Comparison of ENCODE assay signal across 24 mouse cellular contexts in genomic region chr1:76835028-76835683, GRCm38 (mm10).
DNase-seq lines count a peak whose midpoint lies in the region; ATAC-seq lines count a peak whose summit lies in the region.
"Had no signal": no experiment of that assay in that cellular context is flagged by ENCODE, and none has a peak within 500 bp of the region (broad histone marks: within the 10 kb centered on the region; RNA-seq: fewer than 3 reads in every experiment).

No protein-coding gene starts in this region.

- H3K4me3 ChIP-seq in kidney, embryonic 14.5 days (ENCODE audit: low read length), result no peak overlapping the region
- no peak overlapping the region for H3K4me3 ChIP-seq in intestine, embryonic 16.5 days (ENCODE audit: low read length)
- H3K4me3 ChIP-seq: embryonic facial prominence, embryonic 12.5 days; forebrain, embryonic 12.5 days; hindbrain, embryonic 12.5 days; limb, embryonic 12.5 days; midbrain, embryonic 10.5 days; myocyte had no signal

- no peaks in the 10 kb centered on the region for H3K36me3 ChIP-seq in kidney, embryonic 14.5 days (ENCODE audit: control insufficient read depth, insufficient read depth, low read length)
- no peaks in the 10 kb centered on the region for H3K36me3 ChIP-seq in intestine, embryonic 16.5 days (ENCODE audit: control insufficient read depth, insufficient read depth, low read length)
- H3K36me3 ChIP-seq: embryonic facial prominence, embryonic 12.5 days; forebrain, embryonic 12.5 days; hindbrain, embryonic 12.5 days; limb, embryonic 12.5 days; midbrain, embryonic 10.5 days had no signal

- no peak for DNase-seq in kidney, adult 11 months
- peak; percentile 2 for DNase-seq in left cerebral cortex, adult 11 months (ENCODE audit: low spot score)
- DNase-seq in left cerebral cortex, postnatal 4 days, result no peak
- DNase-seq in Muller cell, postnatal 12 days (ENCODE audit: inconsistent ontology term), result peak; percentile 9
- DNase-seq in fat pad, adult 2 months (ENCODE audit: extremely low read depth, low read depth, low spot score), result peak; percentile 28
- DNase-seq: adrenal gland, adult 8-10 months; cerebellum, adult 18-20 months; gastrocnemius, postnatal 36 days; kidney, adult 8-10 months; layer of hippocampus, postnatal 36 days; liver, postnatal 0 days; thymus, postnatal 25 days had no signal

- H3K9me3 ChIP-seq in kidney, embryonic 14.5 days (ENCODE audit: control insufficient read depth, low read length), result no peaks in the 10 kb centered on the region
- no peaks in the 10 kb centered on the region for H3K9me3 ChIP-seq in intestine, embryonic 16.5 days (ENCODE audit: control insufficient read depth, low read length)
- H3K9me3 ChIP-seq: embryonic facial prominence, embryonic 12.5 days; forebrain, embryonic 12.5 days; hindbrain, embryonic 12.5 days; limb, embryonic 12.5 days; midbrain, embryonic 10.5 days had no signal

- no peaks in the 10 kb centered on the region for H3K27me3 ChIP-seq in kidney, embryonic 14.5 days (ENCODE audit: control insufficient read depth, insufficient read depth, low read length)
- no peaks in the 10 kb centered on the region for H3K27me3 ChIP-seq in intestine, embryonic 16.5 days (replicated peaks; ENCODE audit: control insufficient read depth, insufficient read depth, low read length)
- H3K27me3 ChIP-seq: embryonic facial prominence, embryonic 12.5 days; forebrain, embryonic 12.5 days; hindbrain, embryonic 12.5 days; limb, embryonic 12.5 days had no signal

- H3K4me1 ChIP-seq in kidney, embryonic 14.5 days (ENCODE audit: control insufficient read depth, insufficient read depth, low read length), result 0 out of 2 replicates have a peak, but pooled peaks cover 5% of the 10 kb centered on the region
- no peaks in the 10 kb centered on the region for H3K4me1 ChIP-seq in intestine, embryonic 16.5 days (ENCODE audit: control insufficient read depth, insufficient read depth, low read length)
- H3K4me1 ChIP-seq: hindbrain, embryonic 12.5 days had no signal

- intact Hi-C loops in left cerebral cortex, postnatal 4 days (cut with DNase I), result no loop called here

- no peak overlapping the region for H3K27ac ChIP-seq in kidney, embryonic 14.5 days (ENCODE audit: low read depth, low read length)
- no peak overlapping the region for H3K27ac ChIP-seq in intestine, embryonic 16.5 days (ENCODE audit: low read length)
- H3K27ac ChIP-seq: embryonic facial prominence, embryonic 12.5 days; forebrain, embryonic 12.5 days; hindbrain, embryonic 12.5 days; limb, embryonic 12.5 days; midbrain, embryonic 10.5 days had no signal

- ATAC-seq in kidney, embryonic 14.5 days (ENCODE audit: low FRiP score, low TSS enrichment), result peak; percentile 76
- no peak for ATAC-seq in intestine, embryonic 16.5 days
- ATAC-seq: activated CD4-positive, CD25-positive, alpha-beta regulatory T cell, adult 4 months; liver, postnatal 0 days; lung, postnatal 0 days; midbrain, embryonic 16.5 days had no signal

- H3K4me2 ChIP-seq in kidney, embryonic 14.5 days (replicated peaks; ENCODE audit: low read depth, low read length), result no peak overlapping the region
- H3K4me2 ChIP-seq in intestine, embryonic 16.5 days (ENCODE audit: low read depth, low read length), result no peak overlapping the region
- H3K4me2 ChIP-seq: embryonic facial prominence, embryonic 12.5 days; forebrain, embryonic 12.5 days; hindbrain, embryonic 12.5 days; limb, embryonic 12.5 days; liver, embryonic 11.5 days had no signal

- WGBS in kidney, embryonic 14.5 days, result 35% methylated on average over 6 of the region's 6 CpGs
- WGBS in intestine, embryonic 16.5 days, result 77% methylated on average over 6 of the region's 6 CpGs

- H3K9ac ChIP-seq in kidney, embryonic 14.5 days (ENCODE audit: low read depth, low read length), result no peak overlapping the region
- H3K9ac ChIP-seq in intestine, embryonic 16.5 days (ENCODE audit: low read depth, low read length), result no peak overlapping the region
- H3K9ac ChIP-seq: embryonic facial prominence, embryonic 12.5 days; forebrain, embryonic 12.5 days; hindbrain, embryonic 12.5 days; limb, embryonic 12.5 days; liver, postnatal 0 days had no signal

Comparison
In these comparisons a context has a peak if more than half of its experiments do, and no peak if none do; other contexts are left out.
1. DNase-seq: peak in left cerebral cortex, adult 11 months (single experiment), Muller cell, postnatal 12 days (single experiment) and fat pad, adult 2 months (single experiment); none in kidney, adult 11 months (single experiment) and left cerebral cortex, postnatal 4 days (single experiment).